Mouse (Mus musculus): ENCODE measurements at regions not wholly inside any gene's neighbourhood (a gene's known extent, or its start where the extent isn't known, plus 50 kb on each side); places are given as distances from the start of the nearest gene placed in this dataset.

- Histone ChIP-seq H3K4me1 (replicated peaks; ENCODE audit: control insufficient read depth, insufficient read depth, low read length) (no peaks in the 10 kb centered on the region), H3K4me2 (no peak overlapping the region), H3K36me3 (ENCODE audit: control insufficient read depth, insufficient read depth, low read length) (no peaks in the 10 kb centered on the region), H3K9me3 (ENCODE audit: control insufficient read depth, low read length) (no peaks in the 10 kb centered on the region), H3K27me3 (replicated peaks; ENCODE audit: control insufficient read depth, insufficient read depth, low read length) (no peaks in the 10 kb centered on the region), H3K4me3 (ENCODE audit: low read depth, low read length) (no peak overlapping the region), H3K27ac (ENCODE audit: low read depth, low read length) (no peak overlapping the region), H3K9ac (ENCODE audit: low read depth, low read length) (no peak overlapping the region)
- ATAC-seq (replicated peaks; ENCODE audit: low FRiP score), result no peak
- no peak for DNase-seq (ENCODE audit: low spot score)
These were observed 274.1 kb downstream of the Hdgfl1 start for GRCm38 (mm10) chr13:26495871-26496270.

GRCm38 (mm10) chr13:26469343-26469742, 300.6 kb downstream of the Hdgfl1 start:
- Histone ChIP-seq H3K4me1 (replicated peaks; ENCODE audit: control insufficient read depth, insufficient read depth, low read length) (no peaks in the 10 kb centered on the region), H3K9ac (ENCODE audit: low read depth, low read length) (no peak overlapping the region), H3K36me3 (ENCODE audit: control insufficient read depth, insufficient read depth, low read length) (no peaks in the 10 kb centered on the region), H3K27ac (ENCODE audit: low read depth, low read length) (no peak overlapping the region), H3K9me3 (ENCODE audit: control insufficient read depth, low read length) (no peaks in the 10 kb centered on the region), H3K4me3 (ENCODE audit: low read depth, low read length) (no peak overlapping the region), H3K27me3 (replicated peaks; ENCODE audit: control insufficient read depth, insufficient read depth, low read length) (no peaks in the 10 kb centered on the region), H3K4me2 (no peak overlapping the region)
- WGBS, result 63% methylated on average over 3 of the region's 3 CpGs
- no peak for DNase-seq (ENCODE audit: low spot score)
- no peak for ATAC-seq (replicated peaks; ENCODE audit: low FRiP score)

- no peak overlapping the region for H3K9ac ChIP-seq (ENCODE audit: low read depth, low read length)
- no peaks in the 10 kb centered on the region for H3K36me3 ChIP-seq (ENCODE audit: control insufficient read depth, insufficient read depth, low read length)
- H3K4me2 ChIP-seq, result no peak overlapping the region
- no peaks in the 10 kb centered on the region for H3K9me3 ChIP-seq (ENCODE audit: control insufficient read depth, low read length)
- no peak for ATAC-seq (replicated peaks; ENCODE audit: low FRiP score)
- H3K27me3 ChIP-seq (replicated peaks; ENCODE audit: control insufficient read depth, insufficient read depth, low read length), result no peaks in the 10 kb centered on the region
- DNase-seq (ENCODE audit: low spot score), result no peak
- no peak overlapping the region for H3K4me3 ChIP-seq (ENCODE audit: low read depth, low read length)
- no peak overlapping the region for H3K27ac ChIP-seq (ENCODE audit: low read depth, low read length)
- H3K4me1 ChIP-seq (replicated peaks; ENCODE audit: control insufficient read depth, insufficient read depth, low read length), result no peaks in the 10 kb centered on the region
These were observed 302.4 kb downstream of the Hdgfl1 start for GRCm38 (mm10) chr13:26467526-26467925.

GRCm38 (mm10) chr13:26464523-26464922, 305.4 kb downstream of the Hdgfl1 start:
- ATAC-seq (replicated peaks; ENCODE audit: low FRiP score), result no peak
- no peaks in the 10 kb centered on the region for H3K27me3 ChIP-seq (replicated peaks; ENCODE audit: control insufficient read depth, insufficient read depth, low read length)
- no peak for DNase-seq (ENCODE audit: low spot score)
- no peak overlapping the region for H3K4me2 ChIP-seq
- no peaks in the 10 kb centered on the region for H3K9me3 ChIP-seq (ENCODE audit: control insufficient read depth, low read length)
- WGBS, result 51% methylated on average over 2 of the region's 2 CpGs
- H3K27ac ChIP-seq (ENCODE audit: low read depth, low read length), result no peak overlapping the region
- H3K4me3 ChIP-seq (ENCODE audit: low read depth, low read length), result no peak overlapping the region
- no peak overlapping the region for H3K9ac ChIP-seq (ENCODE audit: low read depth, low read length)
- H3K36me3 ChIP-seq (ENCODE audit: control insufficient read depth, insufficient read depth, low read length), result no peaks in the 10 kb centered on the region
- no peaks in the 10 kb centered on the region for H3K4me1 ChIP-seq (replicated peaks; ENCODE audit: control insufficient read depth, insufficient read depth, low read length)

- Histone ChIP-seq H3K4me3 (ENCODE audit: low read depth, low read length) (no peak overlapping the region), H3K36me3 (ENCODE audit: control insufficient read depth, insufficient read depth, low read length) (no peaks in the 10 kb centered on the region), H3K27ac (ENCODE audit: low read depth, low read length) (no peak overlapping the region), H3K9ac (ENCODE audit: low read depth, low read length) (no peak overlapping the region), H3K4me2 (no peak overlapping the region), H3K9me3 (ENCODE audit: control insufficient read depth, low read length) (no peaks in the 10 kb centered on the region), H3K27me3 (replicated peaks; ENCODE audit: control insufficient read depth, insufficient read depth, low read length) (no peaks in the 10 kb centered on the region), H3K4me1 (replicated peaks; ENCODE audit: control insufficient read depth, insufficient read depth, low read length) (no peaks in the 10 kb centered on the region)
- no peak for ATAC-seq (replicated peaks; ENCODE audit: low FRiP score)
- no peak for DNase-seq (ENCODE audit: low spot score)
These were observed 305.9 kb downstream of the Hdgfl1 start for GRCm38 (mm10) chr13:26464096-26464495.

GRCm38 (mm10) chr13:26457487-26458253, 312.3 kb downstream of the Hdgfl1 start:
- no peak overlapping the region for H3K4me2 ChIP-seq
- H3K4me1 ChIP-seq (replicated peaks; ENCODE audit: control insufficient read depth, insufficient read depth, low read length), result no peaks in the 10 kb centered on the region
- no peaks in the 10 kb centered on the region for H3K9me3 ChIP-seq (ENCODE audit: control insufficient read depth, low read length)
- no peak overlapping the region for H3K4me3 ChIP-seq (ENCODE audit: low read depth, low read length)
- no peak overlapping the region for H3K27ac ChIP-seq (ENCODE audit: low read depth, low read length)
- no peaks in the 10 kb centered on the region for H3K27me3 ChIP-seq (replicated peaks; ENCODE audit: control insufficient read depth, insufficient read depth, low read length)
- ATAC-seq (replicated peaks; ENCODE audit: low FRiP score) (no peak), DNase-seq (ENCODE audit: low spot score) (no peak)
- H3K36me3 ChIP-seq (ENCODE audit: control insufficient read depth, insufficient read depth, low read length), result no peaks in the 10 kb centered on the region
- H3K9ac ChIP-seq (ENCODE audit: low read depth, low read length), result no peak overlapping the region
- 67% methylated on average over 4 of the region's 4 CpGs for WGBS

GRCm38 (mm10) chr13:26426639-26427038, 343.3 kb downstream of the Hdgfl1 start:
- no peak overlapping the region for H3K9ac ChIP-seq (ENCODE audit: low read depth, low read length)
- no peak for ATAC-seq (replicated peaks; ENCODE audit: low FRiP score)
- H3K36me3 ChIP-seq (ENCODE audit: control insufficient read depth, insufficient read depth, low read length), result no peaks in the 10 kb centered on the region
- H3K27me3 ChIP-seq (replicated peaks; ENCODE audit: control insufficient read depth, insufficient read depth, low read length), result no peaks in the 10 kb centered on the region
- no peak overlapping the region for H3K4me3 ChIP-seq (ENCODE audit: low read depth, low read length)
- 66% methylated on average over 4 of the region's 4 CpGs for WGBS
- H3K27ac ChIP-seq (ENCODE audit: low read depth, low read length), result no peak overlapping the region
- H3K4me2 ChIP-seq, result no peak overlapping the region
- no peak for DNase-seq (ENCODE audit: low spot score)
- H3K9me3 ChIP-seq (ENCODE audit: control insufficient read depth, low read length), result no peaks in the 10 kb centered on the region
- H3K4me1 ChIP-seq (replicated peaks; ENCODE audit: control insufficient read depth, insufficient read depth, low read length), result no peaks in the 10 kb centered on the region

- H3K36me3 ChIP-seq (ENCODE audit: control insufficient read depth, insufficient read depth, low read length), result no peaks in the 10 kb centered on the region
- H3K27ac ChIP-seq (ENCODE audit: low read depth, low read length), result no peak overlapping the region
- H3K9me3 ChIP-seq (ENCODE audit: control insufficient read depth, low read length), result no peaks in the 10 kb centered on the region
- ATAC-seq (replicated peaks; ENCODE audit: low FRiP score) (no peak), DNase-seq (ENCODE audit: low spot score) (no peak)
- H3K4me2 ChIP-seq, result no peak overlapping the region
- H3K9ac ChIP-seq (ENCODE audit: low read depth, low read length), result no peak overlapping the region
- 84% methylated on average over 1 of the region's 1 CpGs for WGBS
- H3K4me3 ChIP-seq (ENCODE audit: low read depth, low read length), result no peak overlapping the region
- H3K27me3 ChIP-seq (replicated peaks; ENCODE audit: control insufficient read depth, insufficient read depth, low read length), result no peaks in the 10 kb centered on the region
- no peaks in the 10 kb centered on the region for H3K4me1 ChIP-seq (replicated peaks; ENCODE audit: control insufficient read depth, insufficient read depth, low read length)
These were observed 345.5 kb downstream of the Hdgfl1 start for GRCm38 (mm10) chr13:26424513-26424912.

GRCm38 (mm10) chr13:26405757-26406156, 364.2 kb downstream of the Hdgfl1 start:
- Histone ChIP-seq H3K4me2 (no peak overlapping the region), H3K9me3 (ENCODE audit: control insufficient read depth, low read length) (no peaks in the 10 kb centered on the region), H3K4me1 (replicated peaks; ENCODE audit: control insufficient read depth, insufficient read depth, low read length) (no peaks in the 10 kb centered on the region), H3K9ac (ENCODE audit: low read depth, low read length) (no peak overlapping the region), H3K27me3 (replicated peaks; ENCODE audit: control insufficient read depth, insufficient read depth, low read length) (no peaks in the 10 kb centered on the region), H3K4me3 (ENCODE audit: low read depth, low read length) (no peak overlapping the region), H3K36me3 (ENCODE audit: control insufficient read depth, insufficient read depth, low read length) (no peaks in the 10 kb centered on the region), H3K27ac (ENCODE audit: low read depth, low read length) (no peak overlapping the region)
- ATAC-seq (replicated peaks; ENCODE audit: low FRiP score), result no peak
- DNase-seq (ENCODE audit: low spot score), result no peak
